Mouse (Mus musculus): ENCODE measurements around the gene Vmn1r64.
"Not testable (repeated sequence)": the region's sequence is repeated elsewhere in the genome, so short reads cannot be mapped to it uniquely, and the experiment has no call there.

The Vmn1r64 gene

DNA sequence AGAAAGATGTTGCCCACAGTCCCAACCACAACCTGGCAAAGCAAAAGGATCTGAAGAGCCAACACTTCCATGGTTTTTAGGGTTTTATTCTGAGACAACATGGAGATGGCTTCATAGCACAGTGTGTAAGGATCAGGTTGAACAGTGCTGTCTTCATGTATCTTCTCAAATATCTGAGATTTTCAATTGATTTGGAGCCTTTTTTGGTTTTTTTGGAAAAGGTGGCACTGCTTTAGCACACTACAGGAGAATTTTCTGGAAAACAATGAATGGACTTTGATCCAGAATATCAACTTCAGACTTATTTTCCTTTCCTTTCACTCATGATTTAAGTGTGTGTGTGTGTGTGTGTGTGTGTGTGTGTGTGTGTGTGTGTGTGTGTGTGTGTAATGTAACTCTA, at the start of gene Vmn1r64:
Vmn1r64 (minus strand) TSS at position 101 of the 400 bp plus-strand sequence.
- no peak for DNase-seq

GRCm38 (mm10) chr7:5899238-5899637, 14.9 kb upstream of the Vmn1r64 start:
- no peak for DNase-seq

DNA sequence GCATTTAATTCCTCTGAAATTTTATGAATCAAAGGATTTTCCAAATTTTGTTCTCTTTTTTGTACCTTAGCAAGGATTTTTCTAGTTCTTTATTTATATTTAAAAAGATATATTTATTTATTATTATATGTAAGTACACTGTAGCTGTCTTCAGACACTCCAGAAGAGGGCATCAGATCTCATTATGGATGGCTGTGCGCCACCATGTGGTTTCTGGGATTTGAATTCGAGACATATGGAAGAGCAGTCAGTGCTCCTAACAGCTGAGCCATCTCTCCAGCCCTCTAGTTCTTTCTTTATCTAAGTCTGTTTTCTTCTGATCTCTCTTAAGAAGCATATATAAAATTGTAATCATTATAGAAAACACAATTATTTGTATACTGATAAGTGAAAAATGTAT, 12.9 kb upstream of the Vmn1r64 start:
- DNase-seq: not testable (repeated sequence)

All from embryo, embryonic 11 days (tissue).